Mouse (Mus musculus) kidney, embryonic 16.5 days (tissue): Measurements from ENCODE around the gene Hdac1. TPM values are rescaled to one million over a fixed set of nuclear protein-coding genes. Genes with fewer than 3 reads are reported as not detected.

Experiments used
- ATAC-seq: fragments of 200-750 bp; cut with Nextera tagmentation; 2 replicates; pipeline ENCODE4 v1.8.0; 2017; ENCODE audit warnings: moderate TSS enrichment; ENCODE audit not compliant: low FRiP score, low TSS enrichment
- H3K27ac ChIP-seq: fragments of 300-500 bp; sonication (generic); 2 replicates; pipeline ENCODE4 v1.5.1; 2014; ENCODE audit warnings: low read length
- H3K27me3 ChIP-seq: fragments of 300-500 bp; sonication (generic); 2 replicates; pipeline ENCODE4 v1.6.1; 2014; ENCODE audit warnings: low read length, control low read depth, mixed read lengths; ENCODE audit not compliant: insufficient read depth
- H3K36me3 ChIP-seq: fragments of 300-500 bp; sonication (generic); 2 replicates; pipeline ENCODE4 v1.6.1; 2014; ENCODE audit warnings: low read length, control low read depth, mixed read lengths; ENCODE audit not compliant: insufficient read depth
- H3K4me1 ChIP-seq: fragments of 300-500 bp; sonication (generic); 2 replicates; pipeline ENCODE4 v1.6.1; 2014; ENCODE audit warnings: low read length, control low read depth, mixed read lengths; ENCODE audit not compliant: insufficient read depth
- H3K4me2 ChIP-seq: fragments of 300-500 bp; sonication (generic); replicated peaks from 2 replicates; pipeline ENCODE4 v1.6.1; 2014; ENCODE audit warnings: low read depth, low read length
- H3K4me3 ChIP-seq: fragments of 300-500 bp; sonication (generic); 2 replicates; pipeline ENCODE4 v1.5.1; 2014; ENCODE audit warnings: mild to moderate bottlenecking, low read length
- H3K9ac ChIP-seq: fragments of 300-500 bp; sonication (generic); replicated peaks from 2 replicates; pipeline ENCODE4 v1.6.1; 2014; ENCODE audit warnings: low read length
- H3K9me3 ChIP-seq: fragments of 300-500 bp; sonication (generic); 2 replicates; pipeline ENCODE4 v1.6.1; 2016; ENCODE audit warnings: low read length, control low read depth
- WGBS: fragments of 180-500 bp; shearing (Covaris S2); extraction: QIAGEN DNeasy Blood & Tissue Kit; methylation state at CpG from one replicate; pipeline ENCODE4 v1.1.7; 2014; 5-methylcytosine and 5-hydroxymethylcytosine counted together
- polyA plus RNA-seq: library from polyadenylated mRNA; unstranded; fragments of >200 nt; fragmentation: Nextera tagmentation; extraction: Ambion mirVana; gene quantifications from 2 replicates; pipeline ENCODE4 v1.2.1, GENCODE M21; 2015

Hdac1 gene
- polyA plus RNA-seq, 1 experiment from 2014 or later: 304 TPM

GRCm38 (mm10) chr4:129516925-129517324 lies 25.6 kb downstream of the Hdac1 start:
- peak; percentile 24; the same call in 1 of the 2 replicates for ATAC-seq
- peak overlapping the region; percentile 86 for H3K27ac ChIP-seq
- H3K4me1 ChIP-seq: peaks cover 21% of the 10 kb centered on the region
- H3K9me3 ChIP-seq: no peaks in the 10 kb centered on the region
- H3K4me2 ChIP-seq: no peak overlapping the region
- WGBS: 42% methylated on average over 2 of the region's 2 CpGs
- H3K36me3 ChIP-seq: peaks cover 52% of the 10 kb centered on the region
- peak overlapping the region; percentile 35; the same call in 1 of the 2 replicates for H3K9ac ChIP-seq
- no peak overlapping the region for H3K4me3 ChIP-seq
- H3K27me3 ChIP-seq: no peaks in the 10 kb centered on the region

- Histone ChIP-seq H3K27ac (peak overlapping the region; percentile 93), H3K9me3 (no peaks in the 10 kb centered on the region), H3K4me3 (peak overlapping the region; percentile 82), H3K27me3 (no peaks in the 10 kb centered on the region), H3K4me1 (peaks cover 21% of the 10 kb centered on the region), H3K4me2 (peak overlapping the region; percentile 73), H3K9ac (peak overlapping the region; percentile 100), H3K36me3 (peaks cover 30% of the 10 kb centered on the region)
- ATAC-seq: peak; percentile 46; the same call in 1 of the 2 replicates
- WGBS: 0% methylated on average over 34 of the region's 35 CpGs
These were observed 28.1 kb downstream of the Hdac1 start for GRCm38 (mm10) chr4:129514300-129514898.

- peak overlapping the region; percentile 100 for H3K9ac ChIP-seq
- no peaks in the 10 kb centered on the region for H3K27me3 ChIP-seq
- H3K36me3 ChIP-seq: peaks cover 27% of the 10 kb centered on the region
- peaks cover 23% of the 10 kb centered on the region for H3K4me1 ChIP-seq
- H3K4me2 ChIP-seq: peak overlapping the region; percentile 73
- peak overlapping the region; percentile 82 for H3K4me3 ChIP-seq
- no peaks in the 10 kb centered on the region for H3K9me3 ChIP-seq
- H3K27ac ChIP-seq: peak overlapping the region; percentile 93
- peak; percentile 32 for ATAC-seq
- WGBS: under 1% methylated on average over 27 of the region's 57 CpGs
These were observed 28.6 kb downstream of the Hdac1 start for GRCm38 (mm10) chr4:129513891-129514290.

- H3K27ac ChIP-seq: peak within 1 kb of the TSS; percentile 93
- ATAC-seq: peak; percentile 87
These were observed 29.3 kb downstream of the Hdac1 start, which contains the start of gene Marcksl1 for GRCm38 (mm10) chr4:129513086-129513767. Marcksl1 (plus strand) TSS chr4:129513581.

GRCm38 (mm10) chr4:129511413-129512096 lies 31.0 kb downstream of the Hdac1 start:
- Histone ChIP-seq H3K4me2 (no peak overlapping the region), H3K27me3 (no peaks in the 10 kb centered on the region), H3K27ac (no peak overlapping the region), H3K9me3 (no peaks in the 10 kb centered on the region), H3K4me3 (no peak overlapping the region), H3K36me3 (0 out of 2 replicates have a peak, but pooled peaks cover 9% of the 10 kb centered on the region), H3K9ac (no peak overlapping the region), H3K4me1 (peaks cover 20% of the 10 kb centered on the region)
- 44% methylated on average over 6 of the region's 6 CpGs for WGBS
- ATAC-seq: no peak

More at GRCm38 (mm10) chr4:129513086-129513767, 29.3 kb downstream of the Hdac1 start, which contains the start of gene Marcksl1:
- Histone ChIP-seq H3K36me3 (peaks cover 20% of the 10 kb centered on the region), H3K4me1 (peaks cover 23% of the 10 kb centered on the region), H3K27me3 (no peaks in the 10 kb centered on the region), H3K9me3 (no peaks in the 10 kb centered on the region), H3K4me3 (peak within 1 kb of the TSS; percentile 82), H3K9ac (peak within 1 kb of the TSS; percentile 100), H3K4me2 (peak within 1 kb of the TSS; percentile 73)
- WGBS: 4% methylated on average over 43 of the region's 47 CpGs

GRCm38 (mm10) chr4:129510723-129511412 lies 31.6 kb downstream of the Hdac1 start:
- no peak overlapping the region for H3K9ac ChIP-seq
- H3K4me2 ChIP-seq: no peak overlapping the region
- no peak for ATAC-seq
- H3K9me3 ChIP-seq: no peaks in the 10 kb centered on the region
- no peak overlapping the region for H3K4me3 ChIP-seq
- H3K27ac ChIP-seq: no peak overlapping the region
- H3K4me1 ChIP-seq: peaks cover 17% of the 10 kb centered on the region
- no peaks in the 10 kb centered on the region for H3K27me3 ChIP-seq
- WGBS: 61% methylated on average over 6 of the region's 6 CpGs
- 0 out of 2 replicates have a peak, but pooled peaks cover 6% of the 10 kb centered on the region for H3K36me3 ChIP-seq

- Histone ChIP-seq H3K9me3 (no peaks in the 10 kb centered on the region), H3K4me2 (no peak overlapping the region), H3K27me3 (no peaks in the 10 kb centered on the region), H3K9ac (no peak overlapping the region), H3K27ac (no peak overlapping the region), H3K4me1 (peaks cover 8% of the 10 kb centered on the region), H3K4me3 (no peak overlapping the region), H3K36me3 (no peaks in the 10 kb centered on the region)
- no peak for ATAC-seq
- WGBS: 80% methylated on average over 3 of the region's 3 CpGs
These were observed 32.9 kb downstream of the Hdac1 start for GRCm38 (mm10) chr4:129509650-129510049.

- Histone ChIP-seq H3K4me3 (no peak overlapping the region), H3K4me1 (peaks cover 8% of the 10 kb centered on the region), H3K27me3 (no peaks in the 10 kb centered on the region), H3K9me3 (no peaks in the 10 kb centered on the region), H3K4me2 (no peak overlapping the region), H3K27ac (no peak overlapping the region), H3K9ac (no peak overlapping the region), H3K36me3 (no peaks in the 10 kb centered on the region)
- 57% methylated on average over 15 of the region's 15 CpGs for WGBS
- ATAC-seq: no peak
These were observed 33.5 kb downstream of the Hdac1 start for GRCm38 (mm10) chr4:129508834-129509600.

- H3K36me3 ChIP-seq: no peaks in the 10 kb centered on the region
- no peak overlapping the region for H3K4me2 ChIP-seq
- H3K9me3 ChIP-seq: no peaks in the 10 kb centered on the region
- no peaks in the 10 kb centered on the region for H3K27me3 ChIP-seq
- 63% methylated on average over 3 of the region's 3 CpGs for WGBS
- no peak overlapping the region for H3K27ac ChIP-seq
- H3K4me1 ChIP-seq: peaks cover 7% of the 10 kb centered on the region
- no peak for ATAC-seq
- H3K9ac ChIP-seq: no peak overlapping the region
- H3K4me3 ChIP-seq: no peak overlapping the region
These were observed 34.3 kb downstream of the Hdac1 start for GRCm38 (mm10) chr4:129508237-129508515.
